Mouse (Mus musculus) myocyte (in vitro differentiated cells): Measurements from ENCODE around the gene Sergef. TPM values are rescaled to one million over a fixed set of nuclear protein-coding genes. Genes with fewer than 3 reads are reported as not detected.

Experiments used
- H3K27me3 ChIP-seq: one replicate; pipeline ENCODE4 v1.6.1; 2011; ENCODE audit not compliant: control insufficient read depth, insufficient read depth, insufficient read length
- H3K36me3 ChIP-seq: one replicate; pipeline ENCODE4 v1.6.1; 2011; ENCODE audit not compliant: control insufficient read depth, insufficient read depth
- H3K4me2 ChIP-seq: one replicate; pipeline ENCODE4 v1.6.1; 2011; ENCODE audit warnings: low read depth, control low read depth
- H3K4me3 ChIP-seq: one replicate; pipeline ENCODE4 v1.5.1; 2011; ENCODE audit warnings: mild to moderate bottlenecking, control low read depth, moderate library complexity
- H3K79me2 ChIP-seq: one replicate; pipeline ENCODE4 v1.6.1; 2011; ENCODE audit not compliant: control insufficient read depth, insufficient read depth
- H3ac ChIP-seq: one replicate; pipeline ENCODE4 v1.6.1; 2011; ENCODE audit not compliant: control insufficient read depth, insufficient read length
- CEBPB ChIP-seq: IDR thresholded peaks from 2 replicates; pipeline ENCODE4 v1.6.1; 2011; ENCODE audit warnings: mild to moderate bottlenecking, moderate library complexity; ENCODE audit not compliant: poor library complexity, insufficient read depth, severe bottlenecking
- E2F4 ChIP-seq: IDR thresholded peaks from one replicate; pipeline ENCODE4 v1.6.1; 2011; ENCODE audit warnings: mild to moderate bottlenecking, control low read depth, moderate library complexity; ENCODE audit not compliant: insufficient read depth
- MAX ChIP-seq: IDR thresholded peaks from one replicate; pipeline ENCODE4 v1.6.1; 2011; ENCODE audit warnings: low read depth, mild to moderate bottlenecking, control low read depth
- MYOD1 ChIP-seq, 3 experiments: IDR thresholded peaks; one replicate each; pipeline ENCODE4 v1.6.1; 2011; ENCODE audit warnings: control low read depth in 2 of 3, low read depth in 2 of 3, mild to moderate bottlenecking in 2 of 3, moderate library complexity in 1 of 3; ENCODE audit not compliant: insufficient read length in 2 of 3, control insufficient read depth in 1 of 3
- MYOG ChIP-seq, 3 experiments: IDR thresholded peaks; one replicate each; pipeline ENCODE4 v1.6.1; 2011; ENCODE audit warnings: control low read depth in 2 of 3, low read depth in 2 of 3, mild to moderate bottlenecking in 2 of 3; ENCODE audit not compliant: insufficient read length in 2 of 3, control insufficient read depth in 1 of 3, insufficient read depth in 1 of 3
- POLR2A ChIP-seq: IDR thresholded peaks from one replicate; pipeline ENCODE4 v1.6.1; 2011; ENCODE audit warnings: low read depth, mild to moderate bottlenecking, control low read depth, moderate library complexity; ENCODE audit not compliant: insufficient read length
- POLR2AphosphoS2 ChIP-seq: IDR thresholded peaks from one replicate; pipeline ENCODE4 v1.6.1; 2011; ENCODE audit warnings: low read depth, control low read depth; ENCODE audit not compliant: insufficient read length
- REST ChIP-seq: IDR thresholded peaks from one replicate; pipeline ENCODE4 v1.6.1; 2011; ENCODE audit warnings: mild to moderate bottlenecking, control low read depth, moderate library complexity; ENCODE audit not compliant: insufficient read depth, insufficient read length
- SRF ChIP-seq: IDR thresholded peaks from one replicate; pipeline ENCODE4 v1.6.1; 2011; ENCODE audit warnings: low read depth; ENCODE audit not compliant: control insufficient read depth, insufficient read length
- TCF12 ChIP-seq: IDR thresholded peaks from one replicate; pipeline ENCODE4 v1.6.1; 2011; ENCODE audit warnings: mild to moderate bottlenecking, control low read depth; ENCODE audit not compliant: poor library complexity, insufficient read depth, severe bottlenecking
- TCF3 ChIP-seq: IDR thresholded peaks from one replicate; pipeline ENCODE4 v1.6.1; 2011; ENCODE audit warnings: low read depth, control low read depth; ENCODE audit not compliant: insufficient read length
- USF1 ChIP-seq: IDR thresholded peaks from one replicate; pipeline ENCODE4 v1.6.1; 2011; ENCODE audit warnings: low read depth, mild to moderate bottlenecking, control low read depth, moderate library complexity
- polyA plus RNA-seq: library from polyadenylated mRNA; unstranded; fragments of >200 nt; fragmentation: generic; extraction: Trizol; gene quantifications from one replicate; pipeline ENCODE4 v1.2.1, GENCODE M21; 2012; ENCODE audit warnings: missing spikeins

The Sergef gene
- polyA plus RNA-seq, 1 experiment = 13.9 TPM

GRCm38 (mm10) chr7:46422052-46422763 is 217.4 kb downstream of the Sergef start:
- H3K36me3 ChIP-seq = no peaks in the 10 kb centered on the region
- no peaks in the 10 kb centered on the region for H3K79me2 ChIP-seq
- H3K4me2 ChIP-seq = no peak overlapping the region
- TF ChIP-seq POLR2AphosphoS2 (no peak), POLR2A (no peak), MAX (no peak), TCF12 (no peak), CEBPB (no peak), MYOG (IDR thresholded peaks at IDR 0.05; ENCODE audit: control insufficient read depth in 1 of 3, insufficient read depth in 1 of 3, insufficient read length in 2 of 3, low read depth in 2 of 3) (no peak), SRF (no peak), REST (no peak), MYOD1 (IDR thresholded peaks at IDR 0.05; ENCODE audit: control insufficient read depth in 1 of 3, insufficient read length in 2 of 3, low read depth in 2 of 3) (no peak)
- peaks cover 78% of the 10 kb centered on the region for H3K27me3 ChIP-seq
- no peak overlapping the region for H3ac ChIP-seq
- H3K4me3 ChIP-seq = no peak overlapping the region

GRCm38 (mm10) chr7:46421535-46421934 is 218.1 kb downstream of the Sergef start:
- H3ac ChIP-seq = no peak overlapping the region
- no peak overlapping the region for H3K4me2 ChIP-seq
- H3K79me2 ChIP-seq = no peaks in the 10 kb centered on the region
- TF ChIP-seq TCF3 = no peak
- no peak for TF ChIP-seq POLR2A
- TF ChIP-seq USF1 = no peak
- no peak for TF ChIP-seq E2F4
- TF ChIP-seq REST = no peak
- no peak for TF ChIP-seq TCF12
- no peak for TF ChIP-seq SRF
- TF ChIP-seq MYOD1 (IDR thresholded peaks at IDR 0.05; ENCODE audit: control insufficient read depth in 1 of 3, insufficient read length in 2 of 3, low read depth in 2 of 3) = no peak
- no peak for TF ChIP-seq POLR2AphosphoS2
- no peak for TF ChIP-seq MYOG (IDR thresholded peaks at IDR 0.05; ENCODE audit: control insufficient read depth in 1 of 3, insufficient read depth in 1 of 3, insufficient read length in 2 of 3, low read depth in 2 of 3)
- no peak for TF ChIP-seq MAX
- no peak for TF ChIP-seq CEBPB
- H3K4me3 ChIP-seq = no peak overlapping the region
- H3K36me3 ChIP-seq = no peaks in the 10 kb centered on the region
- peaks cover 79% of the 10 kb centered on the region for H3K27me3 ChIP-seq

GRCm38 (mm10) chr7:46418102-46418622 is 221.4 kb downstream of the Sergef start:
- H3K27me3 ChIP-seq = peaks cover 78% of the 10 kb centered on the region
- no peak for TF ChIP-seq POLR2AphosphoS2
- no peak overlapping the region for H3K4me3 ChIP-seq
- H3ac ChIP-seq = no peak overlapping the region
- H3K79me2 ChIP-seq = no peaks in the 10 kb centered on the region
- no peak overlapping the region for H3K4me2 ChIP-seq
- H3K36me3 ChIP-seq = no peaks in the 10 kb centered on the region

- peaks cover 80% of the 10 kb centered on the region for H3K27me3 ChIP-seq
- H3K79me2 ChIP-seq = no peaks in the 10 kb centered on the region
- no peak overlapping the region for H3ac ChIP-seq
- TF ChIP-seq MAX (no peak), CEBPB (no peak), MYOD1 (IDR thresholded peaks at IDR 0.05; ENCODE audit: control insufficient read depth in 1 of 3, insufficient read length in 2 of 3, low read depth in 2 of 3) (no peak), TCF12 (no peak), E2F4 (no peak), TCF3 (no peak), REST (no peak), MYOG (IDR thresholded peaks at IDR 0.05; ENCODE audit: control insufficient read depth in 1 of 3, insufficient read depth in 1 of 3, insufficient read length in 2 of 3, low read depth in 2 of 3) (no peak), USF1 (no peak), POLR2A (no peak), SRF (no peak), POLR2AphosphoS2 (no peak)
- no peak overlapping the region for H3K4me2 ChIP-seq
- no peaks in the 10 kb centered on the region for H3K36me3 ChIP-seq
- H3K4me3 ChIP-seq = no peak overlapping the region
These were observed 222.1 kb downstream of the Sergef start for GRCm38 (mm10) chr7:46417467-46417866.

GRCm38 (mm10) chr7:46415818-46416425 is 223.7 kb downstream of the Sergef start:
- Histone ChIP-seq H3K79me2 (no peaks in the 10 kb centered on the region), H3K4me2 (no peak overlapping the region), H3K4me3 (no peak overlapping the region), H3K27me3 (peaks cover 81% of the 10 kb centered on the region), H3K36me3 (no peaks in the 10 kb centered on the region), H3ac (no peak overlapping the region)
- TF ChIP-seq POLR2A = no peak
- no peak for TF ChIP-seq TCF3
- no peak for TF ChIP-seq TCF12
- no peak for TF ChIP-seq USF1
- no peak for TF ChIP-seq MYOD1 (IDR thresholded peaks at IDR 0.05; ENCODE audit: control insufficient read depth in 1 of 3, insufficient read length in 2 of 3, low read depth in 2 of 3)
- TF ChIP-seq E2F4 = no peak
- TF ChIP-seq CEBPB = no peak
- no peak for TF ChIP-seq MAX
- TF ChIP-seq POLR2AphosphoS2 = no peak
- no peak for TF ChIP-seq SRF
- TF ChIP-seq MYOG (IDR thresholded peaks at IDR 0.05; ENCODE audit: control insufficient read depth in 1 of 3, insufficient read depth in 1 of 3, insufficient read length in 2 of 3, low read depth in 2 of 3) = no peak
- TF ChIP-seq REST = no peak
